Mouse (Mus musculus): ENCODE measurements around the gene Inpp5f. TPM values are rescaled to one million over a fixed set of nuclear protein-coding genes. Genes with fewer than 3 reads are reported as not detected.

Inpp5f gene
- polyA plus RNA-seq, 1 experiment from 2014 or later = 8.3 TPM

DNA sequence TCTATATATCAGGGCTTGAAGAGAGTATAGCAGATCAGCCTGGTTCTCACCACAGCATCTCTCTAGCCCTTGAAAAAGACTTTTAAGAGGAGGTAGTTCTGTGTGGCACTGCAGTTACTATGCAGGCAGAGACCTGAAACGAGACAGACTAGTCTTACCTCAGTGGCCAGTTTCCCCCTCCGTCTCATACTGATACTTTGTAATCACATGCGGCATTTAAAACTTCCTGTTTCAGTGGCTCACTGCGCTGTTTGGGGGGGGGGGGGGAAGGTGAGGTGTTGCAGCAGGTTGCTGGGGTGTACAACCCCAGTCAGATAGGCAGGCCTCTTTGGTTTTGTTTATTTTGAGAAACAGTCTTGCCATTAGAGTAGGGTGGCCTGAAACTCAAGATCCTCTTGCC, 22.0 kb downstream of the Inpp5f start:
- no peak overlapping the region for H3K4me3 ChIP-seq (ENCODE audit: low read depth, low read length)
- no peak overlapping the region for H3K9ac ChIP-seq (ENCODE audit: low read depth, low read length)
- no peaks in the 10 kb centered on the region for H3K9me3 ChIP-seq (ENCODE audit: control insufficient read depth)
- ATAC-seq = no peak
- H3K27ac ChIP-seq (ENCODE audit: low read depth, low read length) = no peak overlapping the region
- WGBS = 59% methylated on average over 4 of the region's 4 CpGs
- H3K27me3 ChIP-seq (replicated peaks; ENCODE audit: control insufficient read depth, insufficient read depth, low read length) = no peaks in the 10 kb centered on the region
- no peaks in the 10 kb centered on the region for H3K4me1 ChIP-seq (replicated peaks; ENCODE audit: control insufficient read depth, insufficient read depth, low read length)
- TF ChIP-seq CTCF (IDR thresholded peaks at IDR 0.05; ENCODE audit: low read depth) = no peak
- no peak overlapping the region for H3K4me2 ChIP-seq (replicated peaks; ENCODE audit: low read depth)
- H3K36me3 ChIP-seq (ENCODE audit: control insufficient read depth, insufficient read depth) = 0 out of 2 replicates have a peak, but pooled peaks cover 3% of the 10 kb centered on the region

DNA sequence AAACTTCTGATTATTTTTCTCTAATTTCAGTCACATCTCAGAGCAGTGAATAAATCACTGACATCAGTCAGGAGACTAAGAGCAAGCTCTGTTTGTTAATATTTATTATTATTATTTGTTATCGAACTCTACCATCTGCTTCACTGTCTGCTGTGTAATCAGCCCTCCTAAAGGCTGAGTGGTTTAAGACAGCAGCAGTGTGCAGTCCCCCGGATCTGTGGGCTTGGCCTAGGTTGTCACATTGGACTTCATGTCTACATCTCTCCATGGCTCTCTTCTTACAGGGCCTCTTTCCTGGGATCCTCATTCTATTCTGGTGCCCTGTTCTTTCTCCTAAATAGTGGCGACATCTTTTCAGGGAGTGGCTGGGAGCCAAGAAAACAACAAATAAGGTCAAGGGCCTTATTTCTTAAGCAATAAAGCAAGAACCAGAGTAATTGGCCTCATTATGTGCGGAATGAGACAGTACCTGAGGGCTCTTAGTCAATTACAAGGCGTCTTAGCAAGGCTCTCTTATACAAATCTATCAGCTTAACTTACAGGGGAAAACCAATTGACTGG, 28.9 kb downstream of the Inpp5f start:
- H3K36me3 ChIP-seq (ENCODE audit: control insufficient read depth, insufficient read depth) = 0 out of 2 replicates have a peak, but pooled peaks cover 3% of the 10 kb centered on the region
- H3K9me3 ChIP-seq (ENCODE audit: control insufficient read depth) = no peaks in the 10 kb centered on the region
- no peak for TF ChIP-seq CTCF (IDR thresholded peaks at IDR 0.05; ENCODE audit: low read depth)
- 75% methylated on average over 5 of the region's 5 CpGs for WGBS
- no peaks in the 10 kb centered on the region for H3K4me1 ChIP-seq (replicated peaks; ENCODE audit: control insufficient read depth, insufficient read depth, low read length)
- H3K27me3 ChIP-seq (replicated peaks; ENCODE audit: control insufficient read depth, insufficient read depth, low read length) = no peaks in the 10 kb centered on the region
- no peak for ATAC-seq
- H3K4me3 ChIP-seq (ENCODE audit: low read depth, low read length) = no peak overlapping the region
- H3K9ac ChIP-seq (ENCODE audit: low read depth, low read length) = no peak overlapping the region
- H3K27ac ChIP-seq (ENCODE audit: low read depth, low read length) = no peak overlapping the region
- no peak overlapping the region for H3K4me2 ChIP-seq (replicated peaks; ENCODE audit: low read depth)

DNA sequence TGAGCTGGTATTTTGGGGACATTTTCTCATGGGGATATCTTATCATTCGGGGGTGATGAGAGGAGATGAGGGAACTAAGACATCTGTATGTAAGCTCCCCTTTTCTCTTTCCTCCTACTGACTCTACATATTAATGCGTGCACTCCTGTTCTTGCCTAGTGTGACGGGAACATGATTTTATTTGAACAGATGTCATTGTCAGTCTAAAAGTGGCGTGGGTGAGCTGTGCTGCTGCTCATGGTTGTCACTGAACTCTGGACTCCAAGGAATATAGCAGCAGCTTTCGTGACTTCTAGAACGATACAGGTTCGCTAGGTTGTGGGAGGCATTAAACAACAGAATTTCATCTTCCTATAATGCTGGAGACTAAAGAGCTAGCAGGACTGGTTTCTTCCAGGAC, 30.4 kb downstream of the Inpp5f start:
- no peak for TF ChIP-seq CTCF (IDR thresholded peaks at IDR 0.05; ENCODE audit: low read depth)
- no peaks in the 10 kb centered on the region for H3K4me1 ChIP-seq (replicated peaks; ENCODE audit: control insufficient read depth, insufficient read depth, low read length)
- 89% methylated on average over 7 of the region's 7 CpGs for WGBS
- ATAC-seq = no peak
- no peak overlapping the region for H3K4me3 ChIP-seq (ENCODE audit: low read depth, low read length)
- no peaks in the 10 kb centered on the region for H3K9me3 ChIP-seq (ENCODE audit: control insufficient read depth)
- H3K27ac ChIP-seq (ENCODE audit: low read depth, low read length) = no peak overlapping the region
- H3K4me2 ChIP-seq (replicated peaks; ENCODE audit: low read depth) = no peak overlapping the region
- H3K36me3 ChIP-seq (ENCODE audit: control insufficient read depth, insufficient read depth) = no peaks in the 10 kb centered on the region
- no peak overlapping the region for H3K9ac ChIP-seq (ENCODE audit: low read depth, low read length)
- no peaks in the 10 kb centered on the region for H3K27me3 ChIP-seq (replicated peaks; ENCODE audit: control insufficient read depth, insufficient read depth, low read length)

DNA sequence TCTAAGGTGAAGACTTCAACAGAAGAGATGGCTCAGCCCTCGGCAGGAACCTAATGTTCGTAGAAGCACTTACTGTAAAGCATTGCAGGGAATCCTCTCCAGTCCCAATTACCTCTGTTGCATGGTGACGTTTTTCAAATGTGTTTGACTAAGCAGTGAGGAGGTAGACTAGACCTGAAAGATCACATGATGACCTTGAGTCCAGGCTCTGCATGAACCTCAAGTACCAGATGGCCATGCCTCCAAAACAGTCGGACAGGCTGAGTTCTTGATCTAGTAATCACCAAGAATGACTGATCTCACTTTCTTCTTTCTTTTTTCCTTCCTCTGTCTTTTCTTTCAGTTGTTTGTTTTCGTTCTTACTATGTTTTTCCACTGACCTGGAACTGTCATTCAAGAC, 31.3 kb downstream of the Inpp5f start:
- Histone ChIP-seq H3K4me3 (ENCODE audit: low read depth, low read length) (no peak overlapping the region), H3K4me2 (replicated peaks; ENCODE audit: low read depth) (no peak overlapping the region), H3K9me3 (ENCODE audit: control insufficient read depth) (no peaks in the 10 kb centered on the region), H3K27me3 (replicated peaks; ENCODE audit: control insufficient read depth, insufficient read depth, low read length) (no peaks in the 10 kb centered on the region), H3K9ac (ENCODE audit: low read depth, low read length) (no peak overlapping the region), H3K4me1 (replicated peaks; ENCODE audit: control insufficient read depth, insufficient read depth, low read length) (no peaks in the 10 kb centered on the region), H3K36me3 (ENCODE audit: control insufficient read depth, insufficient read depth) (no peaks in the 10 kb centered on the region), H3K27ac (ENCODE audit: low read depth, low read length) (no peak overlapping the region)
- WGBS = 79% methylated on average over 5 of the region's 5 CpGs
- no peak for ATAC-seq
- TF ChIP-seq CTCF (IDR thresholded peaks at IDR 0.05; ENCODE audit: low read depth) = no peak

DNA sequence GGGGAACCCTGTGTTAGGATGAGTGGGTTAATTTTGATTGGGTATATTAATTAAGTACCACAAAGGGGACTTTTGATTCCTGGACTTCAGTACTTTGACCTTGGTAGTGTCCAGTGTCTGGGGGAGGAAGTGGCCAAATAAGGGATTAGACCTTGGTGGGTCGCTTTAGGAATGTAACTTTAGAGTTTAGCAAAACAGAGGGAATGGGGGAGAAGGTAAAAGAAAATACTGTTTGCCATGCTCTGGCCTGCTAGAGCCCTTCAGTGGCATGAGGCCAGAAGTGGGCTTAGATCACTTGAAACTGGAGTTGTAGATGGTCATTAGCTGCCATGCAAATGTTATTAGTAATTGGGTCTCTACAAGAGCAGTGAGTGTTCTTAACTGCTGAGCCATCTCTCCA, 45.8 kb downstream of the Inpp5f start:
- H3K4me3 ChIP-seq (ENCODE audit: low read depth, low read length) = no peak overlapping the region
- H3K27ac ChIP-seq (ENCODE audit: low read depth, low read length) = no peak overlapping the region
- H3K4me1 ChIP-seq (replicated peaks; ENCODE audit: control insufficient read depth, insufficient read depth, low read length) = no peaks in the 10 kb centered on the region
- 90% methylated on average over 1 of the region's 1 CpGs for WGBS
- H3K9ac ChIP-seq (ENCODE audit: low read depth, low read length) = no peak overlapping the region
- no peaks in the 10 kb centered on the region for H3K36me3 ChIP-seq (ENCODE audit: control insufficient read depth, insufficient read depth)
- no peak for ATAC-seq
- H3K9me3 ChIP-seq (ENCODE audit: control insufficient read depth) = no peaks in the 10 kb centered on the region
- no peak overlapping the region for H3K4me2 ChIP-seq (replicated peaks; ENCODE audit: low read depth)
- no peak for TF ChIP-seq CTCF (IDR thresholded peaks at IDR 0.05; ENCODE audit: low read depth)
- no peaks in the 10 kb centered on the region for H3K27me3 ChIP-seq (replicated peaks; ENCODE audit: control insufficient read depth, insufficient read depth, low read length)

DNA sequence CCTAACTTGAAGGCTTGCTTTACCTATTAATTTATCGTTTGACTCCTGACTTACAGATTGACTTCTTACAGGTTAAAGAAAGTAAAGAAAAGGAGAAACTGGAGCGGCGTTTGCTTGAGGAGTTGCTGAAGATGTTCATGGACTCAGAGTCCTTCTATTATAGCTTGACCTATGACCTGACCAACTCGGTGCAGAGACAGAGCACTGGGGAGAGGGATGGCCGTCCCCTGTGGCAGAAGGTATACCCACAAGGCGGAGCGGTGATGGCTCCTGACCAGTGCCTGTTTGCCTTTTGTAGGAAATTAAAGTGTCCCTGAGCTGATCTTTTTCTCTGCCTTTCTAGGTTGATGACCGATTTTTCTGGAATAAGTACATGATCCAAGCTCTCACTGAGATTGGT, 52.8 kb downstream of the Inpp5f start:
- Histone ChIP-seq H3K27ac (ENCODE audit: low read depth, low read length) (no peak overlapping the region), H3K4me3 (ENCODE audit: low read depth, low read length) (no peak overlapping the region), H3K9ac (ENCODE audit: low read depth, low read length) (no peak overlapping the region), H3K27me3 (replicated peaks; ENCODE audit: control insufficient read depth, insufficient read depth, low read length) (no peaks in the 10 kb centered on the region; the same call in 1 of the 2 replicates), H3K36me3 (ENCODE audit: control insufficient read depth, insufficient read depth) (no peaks in the 10 kb centered on the region; the same call in 1 of the 2 replicates), H3K9me3 (ENCODE audit: control insufficient read depth) (no peaks in the 10 kb centered on the region), H3K4me2 (replicated peaks; ENCODE audit: low read depth) (no peak overlapping the region), H3K4me1 (replicated peaks; ENCODE audit: control insufficient read depth, insufficient read depth, low read length) (no peaks in the 10 kb centered on the region)
- no peak for TF ChIP-seq CTCF (IDR thresholded peaks at IDR 0.05; ENCODE audit: low read depth)
- WGBS = 91% methylated on average over 8 of the region's 8 CpGs
- ATAC-seq = no peak

Data from intestine, postnatal 0 days (tissue).